Mouse (Mus musculus): ENCODE data around the gene Tyk2.

DNA sequence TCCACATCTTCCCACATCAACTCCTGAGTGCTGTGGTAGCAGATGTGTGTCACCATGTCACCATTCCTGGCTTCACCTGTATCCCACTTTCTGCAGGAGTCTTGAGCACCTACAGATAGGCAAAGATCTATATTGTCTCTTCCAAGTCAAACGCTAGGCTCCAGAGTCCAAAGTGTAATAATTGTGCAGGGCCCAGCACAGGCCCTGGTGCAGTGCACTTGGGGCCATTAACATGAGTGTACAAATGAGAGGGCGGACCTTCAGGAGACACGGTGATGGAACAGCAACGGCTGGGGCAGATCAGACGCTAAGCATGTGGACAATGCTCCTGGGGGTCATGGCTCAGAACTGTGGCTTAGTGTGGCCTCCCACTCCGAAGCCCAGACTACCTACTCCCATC is 17.3 kb downstream of the Tyk2 start:
- no peak for TF ChIP-seq CTCF (IDR thresholded peaks at IDR 0.05; ENCODE audit: insufficient read depth, low read length)
- no peak for TF ChIP-seq POLR2A (IDR thresholded peaks at IDR 0.05; ENCODE audit: borderline replicate concordance, extremely low read depth, low read depth, low read length)

All from lung, adult 2 months (tissue).